11 mouse cellular contexts compared by ENCODE assay signal in the genomic region with DNA sequence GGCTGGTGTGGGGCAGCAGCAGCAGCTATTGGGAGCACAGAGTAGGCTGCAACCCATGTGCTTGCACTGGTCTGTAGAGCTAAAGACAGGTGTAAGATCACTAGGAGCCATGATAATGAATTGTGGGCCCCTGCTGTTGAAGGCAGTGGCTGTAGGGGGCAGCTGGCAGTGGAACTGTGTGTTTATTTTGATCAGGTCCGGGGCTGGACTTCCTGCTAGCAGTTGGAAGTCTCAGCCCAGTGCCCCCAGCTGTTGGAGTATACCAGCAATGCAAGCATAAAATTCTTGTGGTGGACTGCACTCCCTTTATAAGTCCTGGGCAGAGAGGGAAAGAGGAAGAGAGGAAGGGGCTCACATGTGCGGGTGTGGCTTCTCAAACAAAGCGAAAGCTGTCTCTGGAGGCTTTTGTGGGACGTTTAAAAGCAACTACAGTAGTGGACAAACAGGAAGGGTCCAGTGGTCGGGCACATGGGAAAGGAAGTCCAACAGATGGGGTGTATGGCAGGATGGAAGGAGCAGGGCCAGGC. TPM values are rescaled to one million over a fixed set of nuclear protein-coding genes. Genes with fewer than 3 reads are reported as not detected.
DNase-seq lines count a peak whose midpoint lies in the region; ATAC-seq and TF ChIP-seq lines count a peak whose summit lies in the region.
"Not testable (repeated sequence)": the region's sequence is repeated elsewhere in the genome, so short reads cannot be mapped to it uniquely, and the experiment has no call there.
"Had no signal": no experiment of that assay in that cellular context is flagged by ENCODE, and none has a peak within 500 bp of the region (broad histone marks: within the 10 kb centered on the region; RNA-seq: fewer than 3 reads in every experiment).

No protein-coding gene starts in this region.

- TF ChIP-seq EP300 in liver, postnatal 0 days (IDR thresholded peaks at IDR 0.05; ENCODE audit: low read depth) = not testable (repeated sequence)

- not testable (repeated sequence) for H3K4me3 ChIP-seq in liver, postnatal 0 days (ENCODE audit: low read depth, low read length)

- H3K27ac ChIP-seq in liver, postnatal 0 days (ENCODE audit: low read depth) = not testable (repeated sequence)

- not testable (repeated sequence) for H3K4me2 ChIP-seq in liver, postnatal 0 days (ENCODE audit: low read depth, low read length)

- not testable (repeated sequence) for H3K9me3 ChIP-seq in liver, postnatal 0 days (ENCODE audit: low read length)

- H3K36me3 ChIP-seq in liver, postnatal 0 days (replicated peaks; ENCODE audit: insufficient read depth, low read length) = not testable (repeated sequence)

- not testable (repeated sequence) for H3K9ac ChIP-seq in liver, postnatal 0 days (replicated peaks)

- TF ChIP-seq CTCF in liver, postnatal 0 days (IDR thresholded peaks at IDR 0.05; ENCODE audit: low read depth) = not testable (repeated sequence)

- no CpG with 5 or more reads among the region's 5 CpGs for WGBS in liver, postnatal 0 days (ENCODE audit: insufficient replicate concordance)

- peak; percentile 68 for ATAC-seq in common myeloid progenitor, adult 5-6 weeks (replicated peaks; ENCODE audit: low read depth, poor library complexity, severe bottlenecking)
- peak; percentile 71 for ATAC-seq in granulocyte monocyte progenitor cell, adult 5-6 weeks (replicated peaks; ENCODE audit: poor library complexity, severe bottlenecking)
- ATAC-seq in hematopoietic stem cell, adult 5-6 weeks (replicated peaks in 1 of 2; ENCODE audit: insufficient read depth in 1 of 2, low FRiP score in 2 of 2, low TSS enrichment in 1 of 2, low read depth in 1 of 2, poor library complexity in 2 of 2, severe bottlenecking in 2 of 2) = peak; percentile 42 to 49; a peak in 3 of 4 replicates
- peak; percentile 66 for ATAC-seq in liver, postnatal 0 days
- ATAC-seq in megakaryocyte, adult 5-6 weeks (ENCODE audit: poor library complexity, severe bottlenecking) = 0 out of 2 replicates have a peak, but pooled peaks have one; percentile 24
- ATAC-seq in megakaryocyte progenitor cell, adult 5-6 weeks (replicated peaks; ENCODE audit: poor library complexity) = peak; percentile 68

- H3K4me1 ChIP-seq in liver, postnatal 0 days (ENCODE audit: insufficient read depth) = not testable (repeated sequence)

- not testable (repeated sequence) for H3K27me3 ChIP-seq in liver, postnatal 0 days (ENCODE audit: insufficient read depth, low read length)

- not testable (repeated sequence) for DNase-seq in liver, postnatal 0 days

RNA-seq across cellular contexts. Expression of gene Gpr173, which starts 56.0 kb away (rescaled TPM):
- not detected in 2 replicates for total RNA-seq in common myeloid progenitor, adult 5-6 weeks (2017)
- total RNA-seq in granulocyte monocyte progenitor cell, adult 5-6 weeks (2014; fragmentation: Nextera tagmentation) = not detected in 2 replicates
- total RNA-seq in granulocyte monocyte progenitor cell, adult 5-6 weeks (2017) = not detected in 2 replicates
- total RNA-seq in hematopoietic stem cell, adult 5-6 weeks (2017) = 0.63 TPM in 1 of 2 replicates, not detected in the other
- polyA plus RNA-seq in liver, postnatal 0 days (2015; fragmentation: Nextera tagmentation; extraction: Ambion mirVana) = 0.15 TPM in 1 of 2 replicates, not detected in the other
- not detected in 2 replicates for total RNA-seq in megakaryocyte, adult 5-6 weeks (2015)
- total RNA-seq in megakaryocyte, adult 5-6 weeks (2017) = not detected in 2 replicates
- total RNA-seq in megakaryocyte progenitor cell, adult 5-6 weeks (2015) = not detected in 2 replicates
- total RNA-seq in megakaryocyte progenitor cell, adult 5-6 weeks (2017) = not detected in 2 replicates
- total RNA-seq: CH12.LX, MEL had no signal
- polyA plus RNA-seq: activated CD4-positive, CD25-positive, alpha-beta regulatory T cell, adult 4 months; CD4-positive, CD25-positive, alpha-beta regulatory T cell, adult 4 months; G1E had no signal
